Mouse (Mus musculus): Measurements from ENCODE around the gene Chkb. TPM values are rescaled to one million over a fixed set of nuclear protein-coding genes. Genes with fewer than 3 reads are reported as not detected.
A peak's percentile ranks its signal among the peaks of the same experiment; 100 is the strongest.

The Chkb gene
- 70.5 and 75.8 TPM in 2 replicates for polyA plus RNA-seq (2015; fragmentation: Nextera tagmentation; extraction: Ambion mirVana)

DNA sequence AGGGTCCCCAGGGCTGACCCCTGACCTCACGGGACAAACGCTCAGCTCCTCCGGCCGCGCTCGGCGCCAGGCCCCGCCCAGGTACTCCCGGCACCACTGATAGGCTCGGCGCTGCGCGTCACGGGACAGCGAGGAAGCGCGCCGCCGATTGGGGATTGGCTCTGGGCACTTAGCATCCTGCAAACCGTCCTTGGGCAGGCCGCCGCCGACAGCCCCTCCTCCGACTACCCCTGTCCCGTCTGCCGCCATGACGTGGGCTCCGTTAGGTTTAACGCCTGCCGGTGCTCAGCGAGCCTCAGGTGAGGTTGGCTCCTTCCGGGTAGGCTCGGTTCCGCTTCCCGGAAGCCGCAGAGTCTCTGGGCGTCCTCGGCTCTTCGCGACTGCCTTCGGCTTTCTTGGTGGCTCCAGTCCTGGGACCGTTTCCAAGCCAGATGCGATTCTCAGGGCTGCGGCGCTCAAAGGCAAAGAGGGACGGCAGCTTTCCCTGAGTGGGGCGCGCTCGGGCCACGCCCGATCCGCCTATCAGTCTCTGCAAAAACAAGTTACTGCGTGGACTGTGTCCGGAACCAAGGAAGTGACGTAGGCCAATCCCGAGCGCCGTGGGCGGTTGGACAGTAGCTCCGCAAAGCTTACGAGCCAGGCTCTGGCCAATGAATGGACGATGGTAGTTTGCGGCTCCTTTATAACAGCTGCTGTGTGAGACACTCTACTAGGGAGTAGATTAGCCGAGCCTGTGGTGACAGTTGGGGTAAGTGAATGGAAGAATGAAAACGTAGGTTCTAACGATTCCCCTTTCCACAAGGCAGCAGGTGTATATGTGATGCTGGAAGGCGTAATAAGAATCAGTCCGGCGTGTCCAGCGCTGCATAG, at the start of gene Chkb, which contains the start of the genes C730034F03Rik and Gm44502:
Gene Chkb (minus strand): TSS at position 557 of the 870 bp plus-strand sequence.
Gene C730034F03Rik (plus strand): TSS at position 238 of the 870 bp plus-strand sequence.
Gene Gm44502 (minus strand): TSS at position 345 of the 870 bp plus-strand sequence.
- Histone ChIP-seq H3K36me3 (peaks cover 17% of the 10 kb centered on the region; the same call in 1 of the 2 replicates), H3K4me1 (peaks cover 22% of the 10 kb centered on the region), H3K9me3 (no peaks in the 10 kb centered on the region), H3K4me3 (peak within 1 kb of the TSS; percentile 81), H3K27ac (replicated peaks) (peak within 1 kb of the TSS; percentile 97), H3K9ac (replicated peaks) (peak within 1 kb of the TSS; percentile 79), H3K27me3 (no peaks in the 10 kb centered on the region), H3K4me2 (replicated peaks) (peak within 1 kb of the TSS; percentile 79)
- ATAC-seq (replicated peaks) = peak; percentile 95
- under 1% methylated on average over 70 of the region's 70 CpGs for WGBS

DNA sequence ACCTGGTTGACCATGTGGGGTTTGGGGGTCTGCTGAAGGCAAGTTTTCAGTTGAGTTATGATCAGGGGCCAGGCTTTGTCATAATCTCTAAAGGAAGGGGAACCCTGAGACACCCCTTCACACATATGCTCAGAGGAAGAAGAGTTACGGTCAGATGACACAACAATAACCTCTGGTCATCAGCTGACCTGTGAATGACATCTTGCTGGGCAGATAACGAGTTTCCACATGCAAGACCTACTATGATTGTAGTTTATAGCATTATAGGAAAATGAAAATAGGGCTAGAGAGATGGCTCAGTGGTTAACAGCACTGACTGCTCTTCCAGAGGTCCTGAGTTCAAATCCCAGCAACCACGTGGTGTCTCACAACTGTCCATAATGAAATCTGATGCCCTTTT, 48.9 kb upstream of the Chkb start:
- H3K27me3 ChIP-seq = no peaks in the 10 kb centered on the region
- H3K36me3 ChIP-seq = no peaks in the 10 kb centered on the region
- no peak for ATAC-seq (replicated peaks)
- H3K9ac ChIP-seq (replicated peaks) = no peak overlapping the region
- H3K4me3 ChIP-seq = no peak overlapping the region
- H3K4me2 ChIP-seq (replicated peaks) = no peak overlapping the region
- H3K4me1 ChIP-seq = peaks cover 13% of the 10 kb centered on the region
- no peak overlapping the region for H3K27ac ChIP-seq (replicated peaks)
- 89% methylated on average over 3 of the region's 3 CpGs for WGBS
- H3K9me3 ChIP-seq = no peaks in the 10 kb centered on the region

GRCm38 (mm10) chr15:89477806-89478205, 48.1 kb upstream of the Chkb start:
- no peak for ATAC-seq (replicated peaks)
- no peak overlapping the region for H3K9ac ChIP-seq (replicated peaks)
- no peak overlapping the region for H3K4me2 ChIP-seq (replicated peaks)
- no peaks in the 10 kb centered on the region for H3K36me3 ChIP-seq
- no peak overlapping the region for H3K27ac ChIP-seq (replicated peaks)
- no peak overlapping the region for H3K4me3 ChIP-seq
- no peaks in the 10 kb centered on the region for H3K27me3 ChIP-seq
- no peaks in the 10 kb centered on the region for H3K9me3 ChIP-seq
- peaks cover 13% of the 10 kb centered on the region for H3K4me1 ChIP-seq
- WGBS = 47% methylated on average over 8 of the region's 8 CpGs

DNA sequence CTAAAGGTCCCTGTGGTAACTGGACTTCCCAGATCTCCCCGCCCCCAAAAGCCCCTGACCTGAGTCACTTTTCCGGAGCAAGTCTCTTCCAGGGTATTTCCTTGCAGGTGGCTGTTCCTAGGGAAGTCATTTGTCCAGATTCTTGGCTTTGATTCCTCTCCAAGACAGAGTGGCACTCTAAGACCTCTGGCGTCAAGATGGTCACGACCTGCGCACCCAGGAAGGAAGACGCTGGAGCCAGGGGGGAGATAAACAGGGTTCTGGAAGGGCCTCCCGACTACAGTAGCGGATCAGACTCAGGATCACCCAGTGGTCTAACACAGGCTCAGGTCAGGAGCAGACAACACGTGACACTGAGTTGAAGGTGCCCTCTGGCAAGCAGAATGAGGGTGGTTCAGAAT, 47.4 kb upstream of the Chkb start, which contains the start of gene Arsa:
Gene Arsa (minus strand): TSS at position 335 of the 401 bp plus-strand sequence.
- no peaks in the 10 kb centered on the region for H3K27me3 ChIP-seq
- no peak for ATAC-seq (replicated peaks)
- H3K36me3 ChIP-seq = no peaks in the 10 kb centered on the region
- H3K4me3 ChIP-seq = peak within 1 kb of the TSS; percentile 61
- peak within 1 kb of the TSS; percentile 89 for H3K27ac ChIP-seq (replicated peaks)
- peaks cover 13% of the 10 kb centered on the region for H3K4me1 ChIP-seq
- H3K9ac ChIP-seq (replicated peaks) = peak within 1 kb of the TSS; percentile 65
- peak within 1 kb of the TSS; percentile 80 for H3K4me2 ChIP-seq (replicated peaks)
- 35% methylated on average over 9 of the region's 9 CpGs for WGBS
- H3K9me3 ChIP-seq = no peaks in the 10 kb centered on the region

DNA sequence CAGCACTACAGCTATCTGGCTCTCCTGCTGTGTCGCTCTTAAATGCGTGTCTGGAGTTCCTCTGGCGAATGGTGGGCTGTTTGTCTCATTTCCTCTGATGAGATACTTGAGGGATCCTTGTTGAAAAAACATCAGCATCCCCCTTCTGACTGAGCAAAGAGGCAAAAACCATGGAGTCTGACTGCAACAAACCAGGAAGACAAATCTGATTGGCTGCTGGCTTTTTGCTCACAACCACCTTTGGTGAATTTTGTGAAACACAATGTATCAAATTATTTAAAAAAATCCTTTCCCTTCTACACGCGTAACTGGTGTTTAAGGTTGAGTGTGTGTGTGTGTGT, 46.7 kb upstream of the Chkb start:
- 6% methylated on average over 5 of the region's 5 CpGs for WGBS
- Histone ChIP-seq H3K9ac (replicated peaks) (peak overlapping the region; percentile 65), H3K4me3 (peak overlapping the region; percentile 61), H3K27ac (replicated peaks) (peak overlapping the region; percentile 89), H3K4me2 (replicated peaks) (peak overlapping the region; percentile 80), H3K27me3 (no peaks in the 10 kb centered on the region), H3K36me3 (no peaks in the 10 kb centered on the region), H3K4me1 (peaks cover 13% of the 10 kb centered on the region), H3K9me3 (no peaks in the 10 kb centered on the region)
- ATAC-seq (replicated peaks) = no peak

DNA sequence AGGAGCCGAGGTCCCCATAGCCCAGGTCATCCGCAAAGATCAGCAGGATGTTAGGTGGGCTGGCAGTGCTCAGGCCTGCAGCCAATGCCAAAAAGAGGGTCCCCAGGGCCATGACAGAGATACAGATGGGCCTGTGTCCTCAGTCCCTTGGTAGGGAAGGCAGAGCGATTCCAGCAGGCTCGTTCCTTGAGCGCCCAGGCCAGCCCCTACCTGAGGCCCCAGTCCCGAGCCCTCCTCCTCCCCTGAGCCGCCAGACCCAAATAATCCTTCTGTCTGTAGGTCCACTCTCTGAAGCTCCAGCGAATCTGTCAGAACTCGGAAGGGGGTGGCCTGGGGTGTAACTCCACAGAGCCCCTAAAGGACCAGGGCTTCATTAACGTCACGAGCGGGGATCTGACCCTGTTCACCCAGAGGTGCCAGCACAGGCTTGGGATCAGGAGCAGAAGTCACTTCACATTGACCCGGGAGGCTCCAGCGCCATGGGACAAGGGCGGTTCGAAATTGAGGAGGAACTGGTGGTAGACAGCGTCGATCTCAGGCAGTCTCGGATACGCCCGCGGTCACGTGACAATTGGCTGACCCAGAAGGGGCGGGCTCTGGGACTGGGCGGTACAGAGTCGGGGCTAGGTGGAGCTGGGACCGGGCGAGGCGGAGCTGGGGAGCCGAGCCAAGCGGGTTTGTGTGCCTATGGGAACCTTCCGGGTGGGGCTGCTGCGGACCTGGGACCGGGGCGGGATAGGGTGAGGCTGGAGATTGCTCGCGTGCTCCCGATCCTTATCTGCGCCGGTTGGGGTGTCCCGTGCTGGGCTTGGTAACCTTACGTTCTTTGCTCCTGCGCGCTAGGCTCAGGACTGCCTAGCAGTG, 46.1 kb upstream of the Chkb start:
- peak overlapping the region; percentile 80 for H3K4me2 ChIP-seq (replicated peaks)
- H3K27me3 ChIP-seq = no peaks in the 10 kb centered on the region
- H3K9me3 ChIP-seq = no peaks in the 10 kb centered on the region
- 10% methylated on average over 44 of the region's 44 CpGs for WGBS
- ATAC-seq (replicated peaks) = peak; percentile 97
- H3K36me3 ChIP-seq = no peaks in the 10 kb centered on the region
- H3K4me3 ChIP-seq = peak overlapping the region; percentile 61
- peaks cover 13% of the 10 kb centered on the region for H3K4me1 ChIP-seq
- H3K27ac ChIP-seq (replicated peaks) = peak overlapping the region; percentile 89
- H3K9ac ChIP-seq (replicated peaks) = peak overlapping the region; percentile 65

- WGBS = 90% methylated on average over 7 of the region's 7 CpGs
- peak overlapping the region; percentile 80 for H3K4me2 ChIP-seq (replicated peaks)
- no peak for ATAC-seq (replicated peaks)
- H3K27me3 ChIP-seq = no peaks in the 10 kb centered on the region
- peak overlapping the region; percentile 61 for H3K4me3 ChIP-seq
- peak overlapping the region; percentile 65 for H3K9ac ChIP-seq (replicated peaks)
- no peaks in the 10 kb centered on the region for H3K9me3 ChIP-seq
- no peak overlapping the region for H3K27ac ChIP-seq (replicated peaks)
- peaks cover 13% of the 10 kb centered on the region for H3K4me1 ChIP-seq
- H3K36me3 ChIP-seq = no peaks in the 10 kb centered on the region
These were observed 45.5 kb upstream of the Chkb start for GRCm38 (mm10) chr15:89475293-89475600.

- Histone ChIP-seq H3K4me1 (peaks cover 13% of the 10 kb centered on the region), H3K36me3 (no peaks in the 10 kb centered on the region), H3K27me3 (no peaks in the 10 kb centered on the region), H3K9ac (replicated peaks) (no peak overlapping the region), H3K4me3 (no peak overlapping the region), H3K9me3 (no peaks in the 10 kb centered on the region), H3K4me2 (replicated peaks) (peak overlapping the region; percentile 80), H3K27ac (replicated peaks) (no peak overlapping the region)
- WGBS = 90% methylated on average over 19 of the region's 19 CpGs
- no peak for ATAC-seq (replicated peaks)
These were observed 45.0 kb upstream of the Chkb start for GRCm38 (mm10) chr15:89474596-89475292.

- WGBS = 96% methylated on average over 8 of the region's 8 CpGs
- H3K9ac ChIP-seq (replicated peaks) = no peak overlapping the region
- H3K4me2 ChIP-seq (replicated peaks) = no peak overlapping the region
- no peaks in the 10 kb centered on the region for H3K36me3 ChIP-seq
- H3K27me3 ChIP-seq = no peaks in the 10 kb centered on the region
- H3K9me3 ChIP-seq = no peaks in the 10 kb centered on the region
- H3K27ac ChIP-seq (replicated peaks) = no peak overlapping the region
- peaks cover 13% of the 10 kb centered on the region for H3K4me1 ChIP-seq
- no peak for ATAC-seq (replicated peaks)
- H3K4me3 ChIP-seq = no peak overlapping the region
These were observed 44.2 kb upstream of the Chkb start for GRCm38 (mm10) chr15:89473921-89474320.

- no peak for ATAC-seq (replicated peaks)
- Histone ChIP-seq H3K27ac (replicated peaks) (no peak overlapping the region), H3K27me3 (no peaks in the 10 kb centered on the region), H3K9me3 (no peaks in the 10 kb centered on the region), H3K4me1 (peaks cover 13% of the 10 kb centered on the region), H3K4me2 (replicated peaks) (no peak overlapping the region), H3K36me3 (no peaks in the 10 kb centered on the region), H3K4me3 (no peak overlapping the region), H3K9ac (replicated peaks) (no peak overlapping the region)
- 82% methylated on average over 9 of the region's 9 CpGs for WGBS
These were observed 43.7 kb upstream of the Chkb start for GRCm38 (mm10) chr15:89473370-89473769.

DNA sequence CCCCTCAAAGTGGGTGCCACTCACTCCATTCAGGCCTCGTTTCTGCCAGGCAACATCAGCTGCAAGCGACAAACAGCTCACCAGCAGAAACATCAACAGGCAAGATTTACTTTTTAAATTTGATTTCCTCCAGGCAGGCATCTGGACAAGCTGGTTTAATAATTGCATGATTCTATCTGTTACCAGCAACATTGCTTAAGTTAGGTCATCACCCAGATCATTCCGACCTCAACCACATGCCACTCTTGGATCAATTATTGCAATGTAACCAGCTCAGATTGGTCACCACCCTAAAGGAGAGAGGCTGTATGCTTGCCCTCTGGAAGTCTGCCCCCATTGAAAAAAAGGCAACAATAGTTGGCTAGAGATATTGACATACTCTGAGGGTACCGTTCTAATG, 41.8 kb upstream of the Chkb start:
- no peaks in the 10 kb centered on the region for H3K9me3 ChIP-seq
- no peak for ATAC-seq (replicated peaks)
- H3K4me2 ChIP-seq (replicated peaks) = no peak overlapping the region
- H3K4me3 ChIP-seq = no peak overlapping the region
- H3K27me3 ChIP-seq = no peaks in the 10 kb centered on the region
- H3K9ac ChIP-seq (replicated peaks) = no peak overlapping the region
- H3K36me3 ChIP-seq = no peaks in the 10 kb centered on the region
- no peak overlapping the region for H3K27ac ChIP-seq (replicated peaks)
- WGBS = 90% methylated on average over 4 of the region's 4 CpGs
- peaks cover 9% of the 10 kb centered on the region for H3K4me1 ChIP-seq
